Mouse (Mus musculus) cerebellum, adult 9-10 months (tissue): ENCODE data around the gene Srpk1.
"Not testable (repeated sequence)": the region's sequence is repeated elsewhere in the genome, so short reads cannot be mapped to it uniquely, and the experiment has no call there.

Experiments used
- DNase-seq: peaks from one replicate; pipeline ENCODE4 v3.0.0; 2022

The Srpk1 gene

DNA sequence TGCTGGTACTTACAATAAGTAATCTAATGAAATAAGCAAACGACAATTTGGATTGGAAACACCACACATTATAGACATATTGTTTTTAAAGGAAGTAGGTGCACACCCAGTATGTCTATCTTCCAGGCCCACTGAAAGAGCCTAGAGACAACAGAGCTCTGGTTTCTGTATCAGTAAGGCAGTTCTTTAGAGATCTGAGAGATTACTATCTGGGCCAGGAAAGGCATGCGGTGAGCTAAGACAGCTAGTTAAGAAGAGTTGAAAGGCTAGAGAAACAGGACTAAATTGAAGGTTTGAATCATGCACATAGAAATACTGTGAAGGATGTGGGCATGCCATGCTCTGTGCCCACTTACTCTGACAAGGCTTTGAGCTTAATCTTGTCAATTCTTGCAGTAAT lies 9.9 kb downstream of the Srpk1 start:
- no peak for DNase-seq

DNA sequence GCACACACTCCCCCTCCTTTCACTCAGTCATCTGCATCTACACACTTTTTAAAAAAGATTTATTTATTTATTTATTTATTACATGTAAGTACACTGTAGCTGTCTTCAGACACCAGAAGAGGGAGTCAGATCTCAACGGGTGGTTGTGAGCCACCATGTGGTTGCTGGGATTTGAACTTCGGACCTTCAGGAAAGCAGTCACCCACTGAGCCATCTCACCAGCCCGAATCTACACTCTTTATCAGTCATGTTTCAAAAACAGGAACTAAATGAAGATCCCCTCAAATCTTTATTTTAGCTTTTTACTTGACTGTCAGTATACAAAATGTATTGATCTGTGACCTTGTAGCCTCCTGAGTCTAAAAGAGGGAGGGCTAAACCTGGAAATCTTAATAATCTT lies 13.0 kb downstream of the Srpk1 start:
- DNase-seq: no peak

GRCm38 (mm10) chr17:28601557-28602250 lies 20.8 kb downstream of the Srpk1 start:
- DNase-seq: no peak

GRCm38 (mm10) chr17:28600780-28601179 lies 21.7 kb downstream of the Srpk1 start:
- DNase-seq: no peak

GRCm38 (mm10) chr17:28593965-28594364 lies 28.5 kb downstream of the Srpk1 start:
- no peak for DNase-seq

DNA sequence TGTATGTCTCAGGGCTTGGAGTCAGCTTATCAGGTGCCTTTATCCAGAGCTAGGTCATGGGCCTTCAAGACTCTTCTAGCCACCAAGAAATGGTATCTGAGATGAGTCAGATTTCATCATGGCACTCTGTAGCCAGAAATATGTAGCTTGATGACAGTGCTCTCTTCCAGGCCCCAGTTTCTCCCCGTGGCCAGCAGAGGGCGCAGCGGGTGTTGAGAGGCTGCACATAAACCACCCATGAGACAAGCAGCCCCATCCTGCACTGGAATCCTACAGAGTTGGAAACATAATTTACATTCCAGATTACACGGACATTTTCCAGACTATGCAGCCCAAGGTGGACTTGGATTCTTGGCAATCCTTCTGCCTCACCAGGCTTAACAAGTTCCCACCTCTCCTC lies 29.5 kb downstream of the Srpk1 start:
- DNase-seq: peak; percentile 67

DNA sequence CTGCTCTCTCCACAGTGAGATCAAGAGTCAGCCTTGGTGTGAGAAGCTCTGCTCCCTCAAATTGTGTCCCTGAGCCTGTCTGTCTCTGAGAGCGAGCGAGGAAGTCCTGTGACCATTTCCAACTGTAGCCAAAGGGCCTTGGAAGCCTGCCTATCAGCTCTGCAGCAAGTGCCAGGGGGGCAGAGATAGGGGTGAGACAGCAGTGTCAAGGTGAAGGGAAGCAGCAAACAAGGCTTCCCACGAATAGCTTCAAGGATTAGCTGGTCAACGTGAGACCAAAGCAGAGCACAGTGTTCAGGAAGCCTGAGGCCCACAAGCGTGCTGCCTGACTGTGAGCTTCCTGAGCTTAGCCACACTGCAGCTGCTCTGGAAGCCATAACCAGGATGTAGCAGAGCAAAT lies 31.0 kb downstream of the Srpk1 start:
- DNase-seq: no peak

- no peak for DNase-seq
These were observed 31.9 kb downstream of the Srpk1 start for GRCm38 (mm10) chr17:28590596-28590995.

DNA sequence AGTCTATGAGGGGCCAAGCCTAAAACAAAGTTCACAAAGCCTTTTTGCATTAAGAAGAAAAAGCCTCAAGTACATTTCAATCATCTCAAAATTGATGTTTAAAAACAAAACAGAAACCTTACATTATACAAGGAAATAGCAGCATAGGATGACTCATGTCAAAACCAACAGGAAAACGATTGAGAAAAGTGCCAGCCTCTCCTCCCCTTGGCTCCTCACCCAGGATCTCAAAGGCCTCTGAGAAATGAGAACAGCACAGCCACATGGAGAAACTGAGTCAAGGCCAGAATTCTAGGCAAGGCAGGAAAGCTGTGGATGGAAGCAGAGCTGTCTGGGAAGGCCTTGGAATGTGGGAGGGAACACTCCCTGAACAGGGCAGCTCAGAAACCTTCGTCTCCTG lies 33.9 kb downstream of the Srpk1 start:
- DNase-seq: no peak

GRCm38 (mm10) chr17:28586509-28586908 lies 36.0 kb downstream of the Srpk1 start:
- DNase-seq: no peak

- DNase-seq: no peak
These were observed 41.5 kb downstream of the Srpk1 start for GRCm38 (mm10) chr17:28581056-28581455.

DNA sequence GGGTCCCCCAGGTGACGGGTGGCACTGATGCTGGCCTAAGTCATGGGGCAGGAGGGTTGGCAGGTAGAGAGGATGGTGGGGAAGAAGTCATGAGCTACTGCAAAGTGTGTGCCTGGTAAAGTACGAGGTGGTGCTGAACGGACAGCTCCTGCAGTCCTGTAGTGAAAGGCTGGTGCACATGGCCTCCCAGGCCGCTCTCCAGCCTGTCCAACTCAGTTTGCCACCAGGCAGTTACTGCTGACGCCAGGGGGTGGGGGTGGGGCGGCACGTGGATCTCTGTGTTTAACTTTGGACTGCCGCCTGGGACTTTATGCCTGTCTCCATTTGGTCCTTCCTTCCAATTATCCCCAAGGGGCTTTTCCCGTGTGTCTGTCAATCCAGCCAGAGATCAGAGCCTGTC lies 42.1 kb downstream of the Srpk1 start:
- no peak for DNase-seq

DNA sequence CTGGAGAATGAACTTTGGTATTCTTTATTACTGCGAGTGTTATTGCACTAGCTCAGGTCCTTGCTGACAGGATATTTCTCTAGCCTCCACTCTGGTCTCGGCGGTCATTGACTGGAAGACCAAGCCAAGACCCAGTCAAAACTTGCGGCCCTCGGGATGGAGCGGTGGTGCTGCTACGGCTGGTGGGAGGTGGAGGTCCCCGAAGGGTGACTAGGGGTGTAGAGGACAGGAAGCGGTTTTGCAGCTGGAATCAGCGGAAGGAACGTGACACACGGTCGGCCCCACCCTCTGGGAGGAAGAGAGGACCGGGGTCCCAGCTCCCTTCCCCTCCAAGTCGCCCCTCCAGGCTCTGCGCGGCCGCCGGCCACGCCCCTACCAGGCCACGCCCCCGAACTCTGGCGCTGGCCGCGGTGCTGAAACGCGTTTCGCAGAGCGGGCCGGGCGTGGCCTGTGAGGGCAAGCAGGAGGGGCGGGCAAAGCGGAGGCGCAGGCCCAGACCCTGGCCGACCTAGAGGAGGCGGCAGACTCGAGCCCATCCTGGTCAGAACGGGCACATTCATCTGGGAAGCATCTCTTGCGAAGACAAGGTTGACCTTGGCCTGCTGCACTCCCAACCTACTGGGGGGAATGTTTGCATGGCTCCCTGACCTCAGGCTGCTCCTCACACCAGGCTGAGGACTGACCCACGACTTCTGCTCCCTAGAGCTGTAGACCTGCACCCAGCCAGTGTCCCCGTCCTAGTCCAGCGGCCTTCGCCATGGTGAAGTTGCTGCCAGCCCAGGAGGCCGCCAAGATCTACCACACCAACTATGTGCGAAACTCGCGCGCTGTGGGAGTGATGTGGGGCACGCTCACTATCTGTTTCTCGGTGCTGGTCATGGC lies 47.0 kb downstream of the Srpk1 start, which contains the start of gene Lhfpl5:
Gene Lhfpl5, plus strand, starts transcription at position 398 of the 882 bp plus-strand sequence.
- no peak for DNase-seq

GRCm38 (mm10) chr17:28572941-28573340 lies 49.6 kb downstream of the Srpk1 start:
- DNase-seq: no peak

DNA sequence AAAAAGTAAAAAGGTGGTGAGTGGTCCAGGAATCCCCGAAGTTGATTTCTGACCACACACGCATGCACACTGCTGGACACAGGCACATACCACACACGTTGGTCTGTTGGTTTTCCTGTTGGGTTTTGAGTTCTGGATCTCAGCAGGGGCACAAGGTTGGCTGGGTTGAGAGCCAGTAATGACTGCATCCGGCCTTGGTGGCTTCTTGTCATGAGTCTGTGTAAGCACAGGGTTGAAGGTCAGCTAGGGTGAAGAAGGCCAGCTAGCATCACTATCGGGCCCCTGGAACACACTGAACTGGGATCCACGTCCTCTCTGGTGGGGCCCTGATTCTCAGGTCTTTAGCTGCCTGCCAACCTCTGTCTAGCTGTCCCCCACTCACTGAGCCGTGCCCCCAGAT lies 50.0 kb downstream of the Srpk1 start:
- no peak for DNase-seq

DNA sequence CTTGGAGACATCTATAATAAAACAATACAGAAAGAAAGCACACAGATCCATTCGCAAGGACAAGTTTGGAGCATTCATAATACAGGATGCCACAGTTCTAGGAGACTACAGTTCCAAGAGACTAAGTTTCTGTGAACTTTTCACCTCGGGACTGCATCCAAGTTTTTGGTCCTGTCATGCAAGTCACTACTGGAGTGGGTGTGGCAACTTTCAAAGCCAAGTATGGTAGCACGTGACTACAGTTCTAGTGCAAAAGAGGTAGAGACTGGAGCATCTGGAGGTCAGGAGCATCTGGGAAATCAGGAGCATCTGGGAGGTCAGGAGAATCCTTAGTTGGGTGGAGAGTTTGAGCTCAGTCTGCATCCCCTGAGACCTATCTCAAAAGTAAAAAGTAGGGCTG lies 50.6 kb downstream of the Srpk1 start:
- no peak for DNase-seq

DNA sequence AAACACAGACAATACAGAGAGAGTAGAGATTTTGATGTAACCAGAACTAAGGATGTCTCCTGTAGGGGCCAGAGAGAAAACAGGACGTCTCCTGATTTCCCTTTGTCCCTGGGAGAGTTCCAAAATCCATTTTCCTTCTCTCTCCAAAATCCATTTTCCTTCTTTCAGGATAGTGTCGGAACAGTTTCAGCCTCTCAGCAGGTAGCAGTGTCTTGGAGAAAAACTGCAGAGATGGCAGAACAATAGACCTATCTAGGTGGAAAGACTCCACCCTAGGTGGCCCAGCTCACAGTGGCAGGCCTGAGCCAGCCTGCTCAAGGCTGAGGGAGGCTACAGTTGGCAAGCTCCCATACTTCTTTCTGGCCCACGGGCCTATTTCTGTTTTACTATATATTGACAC lies 55.0 kb downstream of the Srpk1 start:
- no peak for DNase-seq

GRCm38 (mm10) chr17:28565181-28565580 lies 57.3 kb downstream of the Srpk1 start:
- DNase-seq: no peak

DNA sequence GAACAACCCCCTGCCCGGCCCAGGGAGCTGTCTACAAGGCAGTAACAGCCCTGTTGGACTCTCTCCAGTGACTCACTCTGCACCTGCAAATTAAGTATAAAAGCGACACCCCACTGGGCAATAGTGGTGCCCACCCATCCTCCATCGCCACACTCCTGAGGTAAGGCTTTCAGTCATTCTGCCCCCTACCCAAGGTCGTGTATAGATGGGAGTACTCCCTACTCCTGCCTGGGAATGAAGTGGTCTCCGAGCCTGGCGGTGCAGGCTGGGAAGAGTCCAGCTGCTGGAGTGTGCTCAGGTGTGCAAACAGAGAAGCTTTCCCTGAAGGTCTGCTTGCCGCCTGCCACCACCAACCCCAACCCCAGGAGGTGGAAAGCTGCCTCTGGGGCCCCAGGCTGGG lies 60.9 kb downstream of the Srpk1 start:
- no peak for DNase-seq

DNA sequence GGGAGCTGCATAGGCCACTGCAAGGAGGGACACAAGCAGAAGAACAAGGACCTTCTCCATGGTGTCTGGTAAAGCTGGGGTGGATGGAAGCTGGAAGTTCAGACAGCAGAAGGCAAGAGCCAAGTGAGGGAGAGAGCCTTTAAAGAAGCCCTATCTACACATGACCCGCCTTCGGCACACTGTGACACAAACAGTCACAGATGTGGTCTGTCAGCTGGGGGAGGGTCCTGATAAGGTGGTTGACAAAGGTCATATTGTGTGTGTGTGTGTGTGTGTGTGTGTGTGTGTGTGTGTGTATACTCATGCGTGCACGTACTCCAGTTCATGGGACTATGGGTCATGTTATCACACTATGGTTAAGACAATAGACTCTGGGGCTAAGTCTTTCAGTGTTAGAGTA lies 61.9 kb downstream of the Srpk1 start, which contains the start of gene Clps:
Gene Clps, minus strand, starts transcription at position 169 of the 400 bp plus-strand sequence.
- no peak for DNase-seq

DNA sequence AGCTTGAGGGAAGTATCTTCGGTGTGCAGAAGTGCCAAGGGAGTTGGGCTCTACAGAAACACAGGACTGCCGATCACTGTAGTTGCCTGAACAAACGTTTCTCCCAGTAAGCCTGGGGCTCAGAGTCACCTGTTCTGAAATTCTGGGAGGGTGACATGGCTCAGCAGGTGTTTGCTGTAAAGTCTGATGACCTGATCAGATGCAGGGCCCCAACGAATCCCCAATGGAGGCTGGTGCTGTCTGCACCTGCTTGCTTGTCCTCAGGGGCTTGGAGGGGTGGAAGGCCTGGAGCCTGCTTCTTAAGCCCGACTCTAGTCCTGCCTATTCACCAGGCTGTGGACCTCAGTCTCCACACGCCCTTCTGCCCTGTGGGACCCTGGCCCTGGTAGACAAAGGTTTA lies 64.7 kb downstream of the Srpk1 start:
- DNase-seq: no peak

- no peak for DNase-seq
These were observed 65.7 kb downstream of the Srpk1 start for GRCm38 (mm10) chr17:28556635-28557396.

DNA sequence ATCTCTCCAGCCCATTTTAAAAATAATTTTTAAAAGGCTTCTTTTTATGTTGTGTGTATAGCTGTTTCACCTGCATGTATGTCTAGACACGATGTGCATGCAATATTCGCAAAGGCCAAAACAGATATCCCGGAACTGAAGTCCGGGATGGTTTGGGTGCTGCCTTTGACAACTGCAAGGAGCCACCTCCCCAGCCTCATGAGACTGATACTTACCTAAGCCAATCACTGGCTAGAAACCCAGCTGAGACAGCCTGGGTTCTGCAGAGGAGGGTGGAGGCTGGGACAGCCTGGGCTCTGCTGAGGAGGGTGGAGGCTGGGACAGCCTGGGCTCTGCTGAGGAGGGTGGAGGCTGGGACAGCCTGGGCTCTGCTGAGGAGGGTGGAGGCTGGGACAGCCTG lies 68.5 kb downstream of the Srpk1 start:
- DNase-seq: not testable (repeated sequence)
